Mouse (Mus musculus) c-Kit-positive CD71-positive TER-119-positive erythroid progenitor cells, embryonic 14.5 days (primary cell): Measurements from ENCODE around the gene Tbr1.

Experiments used
- DNase-seq: peaks from one replicate; pipeline ENCODE4 v3.0.0-alpha.2; 2013; ENCODE audit warnings: low spot score

Gene Tbr1

GRCm38 (mm10) chr2:61811507-61812421 is 9.0 kb downstream of the Tbr1 start:
- DNase-seq = no peak

DNA sequence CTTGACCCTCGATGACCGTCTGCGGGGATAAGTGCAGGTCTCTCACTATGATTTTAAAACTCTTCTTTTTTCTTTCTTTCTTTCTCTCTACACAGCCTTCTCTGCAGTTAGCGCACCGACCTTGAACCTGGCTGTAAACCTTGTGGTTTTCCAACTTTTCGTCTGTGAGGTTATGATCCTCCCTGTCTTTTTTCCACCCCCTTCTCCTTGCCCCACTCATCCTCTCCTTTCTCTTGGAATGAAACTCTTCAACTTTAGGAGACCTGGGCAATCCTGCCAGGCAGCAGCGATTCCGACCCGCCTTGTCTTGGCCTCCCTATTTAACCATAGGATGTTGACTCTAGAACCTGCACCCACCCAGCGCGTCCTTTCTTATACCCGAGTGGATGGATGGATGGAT is 9.8 kb downstream of the Tbr1 start:
- DNase-seq = no peak

DNA sequence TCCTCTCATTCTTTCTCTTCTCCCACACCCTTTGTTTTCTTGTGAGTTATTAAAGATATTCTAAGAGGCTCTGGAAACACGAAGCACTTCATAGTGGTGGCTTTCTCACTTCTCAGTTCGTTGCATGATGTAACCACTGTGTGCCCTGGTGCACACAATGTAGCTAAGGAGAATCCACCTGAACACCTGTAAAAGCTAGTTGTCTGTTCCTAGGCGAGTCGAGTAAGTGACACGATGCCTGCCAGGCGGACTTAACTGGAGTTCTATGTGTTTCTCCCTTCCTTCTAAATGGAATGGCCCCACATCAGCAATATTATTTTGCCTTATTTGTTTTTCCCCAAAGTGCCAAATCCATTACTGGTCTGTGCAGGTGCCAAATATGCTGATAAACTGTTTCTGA is 10.4 kb downstream of the Tbr1 start:
- no peak for DNase-seq

DNA sequence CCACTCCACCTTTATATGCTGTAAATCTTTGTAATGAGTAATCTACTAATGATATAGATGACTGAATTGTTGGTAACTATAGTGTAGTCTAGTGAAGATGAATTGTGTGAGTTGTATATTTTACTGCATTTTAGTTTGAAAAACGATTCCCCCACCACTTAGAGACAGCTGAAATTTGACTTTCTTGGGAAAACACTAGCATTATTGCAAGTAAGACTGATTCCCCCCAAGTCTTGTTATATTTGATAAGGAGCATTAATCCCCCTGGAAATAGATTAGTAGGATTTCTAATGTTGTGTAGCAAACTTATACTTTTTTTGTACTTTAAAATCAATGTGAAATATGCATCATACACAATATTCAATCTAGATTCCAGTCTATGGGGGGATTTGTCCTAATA is 10.8 kb downstream of the Tbr1 start:
- DNase-seq = no peak

DNA sequence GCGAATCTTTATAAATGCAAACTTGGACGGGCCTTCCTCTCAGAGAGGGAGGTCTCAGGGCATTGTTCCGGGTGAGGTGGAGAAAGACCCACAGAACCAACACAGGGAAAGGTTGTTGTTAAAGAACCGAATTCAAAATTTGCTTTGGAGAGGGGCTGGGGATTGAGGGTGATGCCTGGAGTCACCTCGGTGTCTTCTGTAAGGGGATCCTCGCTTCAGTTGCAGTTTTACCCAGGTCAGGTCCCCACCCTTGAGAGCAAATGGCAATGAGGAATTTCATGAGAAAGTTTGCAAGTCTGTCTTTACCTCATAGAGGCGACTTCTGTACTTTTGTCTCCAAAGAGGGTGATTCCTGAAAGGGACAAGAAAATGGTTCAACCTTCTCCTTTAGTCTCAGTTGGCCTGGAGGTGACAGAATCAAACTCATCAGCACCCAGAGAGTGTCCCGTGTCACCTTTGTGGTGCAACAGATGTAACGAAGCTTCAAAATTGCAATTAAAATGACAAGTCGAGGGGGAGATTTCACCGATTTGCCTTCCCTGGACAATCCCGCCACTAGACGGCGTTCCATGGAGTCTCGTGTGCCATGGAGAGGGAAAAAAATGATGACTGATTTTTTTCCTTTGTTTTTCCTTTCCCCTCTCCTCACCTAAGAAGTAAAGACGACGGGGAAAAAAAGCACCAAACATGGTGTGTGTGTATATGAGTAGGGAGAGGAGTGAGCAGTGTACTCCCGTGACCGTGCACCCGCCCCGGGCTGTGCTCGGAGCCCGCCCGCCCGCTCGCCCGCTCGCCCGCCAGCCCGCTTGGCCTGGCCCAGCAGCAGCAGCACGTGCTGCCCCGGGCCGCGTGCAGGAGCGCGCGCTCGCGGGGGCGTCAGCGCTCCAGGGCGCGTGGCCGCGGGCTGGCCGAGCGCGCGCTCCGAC is 12.1 kb downstream of the Tbr1 start:
- DNase-seq = no peak

GRCm38 (mm10) chr2:61815583-61816313 is 13.0 kb downstream of the Tbr1 start:
- no peak for DNase-seq

DNA sequence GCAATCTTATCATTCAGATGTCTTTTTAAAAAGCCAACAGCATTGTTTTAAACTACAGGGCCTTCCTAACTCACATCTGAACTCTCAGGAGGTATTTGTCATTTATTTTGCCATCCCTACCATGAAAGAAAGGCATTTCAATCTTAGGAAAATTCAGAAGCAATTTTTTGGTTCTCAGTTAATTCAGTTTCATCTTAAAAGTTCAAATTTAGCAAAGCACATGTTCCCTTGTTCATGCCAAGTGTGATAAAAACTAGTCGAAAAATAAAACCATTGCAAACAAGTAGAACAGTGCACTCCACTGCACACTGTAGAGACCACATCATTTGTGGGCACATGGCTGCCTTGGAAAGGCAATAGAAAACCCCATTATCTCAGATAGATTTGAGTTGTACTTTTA is 15.5 kb downstream of the Tbr1 start:
- no peak for DNase-seq

DNA sequence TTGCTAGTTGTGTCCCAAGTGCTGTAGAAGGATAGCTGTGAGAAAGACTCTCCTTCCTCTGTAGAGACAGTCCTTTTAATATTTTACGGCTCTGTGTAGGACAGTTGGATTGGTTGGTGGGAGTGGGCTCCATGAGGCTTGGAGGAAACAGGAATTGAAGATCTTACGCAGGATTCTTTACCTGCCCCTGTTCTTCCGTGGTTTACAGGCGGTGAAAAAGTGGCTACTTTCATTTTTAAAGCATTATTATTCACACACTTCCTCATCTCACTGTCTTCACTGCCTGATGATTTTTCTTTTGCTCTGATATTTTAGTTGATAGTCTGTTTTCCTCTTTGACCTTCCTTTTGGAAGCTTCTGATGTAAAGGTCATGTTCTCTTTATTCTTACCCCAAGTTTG is 17.5 kb downstream of the Tbr1 start:
- no peak for DNase-seq

GRCm38 (mm10) chr2:61823426-61824140 is 20.9 kb downstream of the Tbr1 start:
- no peak for DNase-seq

- no peak for DNase-seq
Observed at GRCm38 (mm10) chr2:61837243-61837806, 34.6 kb downstream of the Tbr1 start.
